Mouse (Mus musculus) hematopoietic stem cell, adult 5-6 weeks (primary cell): ENCODE measurements around the gene Atp5j. TPM values are rescaled to one million over a fixed set of nuclear protein-coding genes. Genes with fewer than 3 reads are reported as not detected.
A peak's percentile ranks its signal among the peaks of the same experiment; 100 is the strongest.

Experiments
- ATAC-seq, 2 experiments: fragments of 125-278 bp in 1 of 2; replicated peaks in 1 of 2; 2 replicates each; pipeline ENCODE4 v1.8.0; 2016 to 2017; ENCODE audit warnings: inconsistent platforms in 2 of 2, mild to moderate bottlenecking in 2 of 2, moderate number of reproducible peaks in 2 of 2, low read depth in 1 of 2, moderate TSS enrichment in 1 of 2; ENCODE audit not compliant: low FRiP score in 2 of 2, poor library complexity in 2 of 2, severe bottlenecking in 2 of 2, insufficient read depth in 1 of 2, low TSS enrichment in 1 of 2
- total RNA-seq: library from RNA; stranded (forward); fragments of 172-1452, 232-1000 nt; gene quantifications from 2 replicates; pipeline ENCODE4 v1.2.3, GENCODE M21; 2017

The Atp5j gene
- total RNA-seq, result 266 and 344 TPM in 2 replicates

DNA sequence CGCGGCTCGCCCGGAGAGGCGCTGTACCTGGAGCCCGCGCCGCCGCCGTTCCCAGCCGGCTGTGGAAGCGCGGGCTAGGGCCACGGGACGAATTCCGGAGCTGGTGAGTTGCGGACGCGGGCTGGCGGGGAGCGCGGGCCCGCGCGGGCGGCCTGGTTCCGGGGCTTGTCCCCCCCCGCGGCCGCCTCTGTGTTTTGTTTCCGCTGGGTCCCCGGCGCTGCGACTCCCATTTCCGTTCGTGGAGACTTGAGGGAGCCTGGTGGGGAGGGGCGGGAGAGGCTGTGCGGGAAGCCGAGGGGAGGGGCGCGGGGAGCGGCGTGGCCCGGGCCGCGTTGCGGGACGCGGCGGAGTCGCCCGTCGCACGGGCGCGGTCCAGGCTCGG, at the start of gene Atp5j:
Gene Atp5j, minus strand, starts transcription at position 185 of the 382 bp plus-strand sequence.
- peak in 1 of 2 experiments; percentile 3; a peak in 1 of 4 replicates for ATAC-seq

DNA sequence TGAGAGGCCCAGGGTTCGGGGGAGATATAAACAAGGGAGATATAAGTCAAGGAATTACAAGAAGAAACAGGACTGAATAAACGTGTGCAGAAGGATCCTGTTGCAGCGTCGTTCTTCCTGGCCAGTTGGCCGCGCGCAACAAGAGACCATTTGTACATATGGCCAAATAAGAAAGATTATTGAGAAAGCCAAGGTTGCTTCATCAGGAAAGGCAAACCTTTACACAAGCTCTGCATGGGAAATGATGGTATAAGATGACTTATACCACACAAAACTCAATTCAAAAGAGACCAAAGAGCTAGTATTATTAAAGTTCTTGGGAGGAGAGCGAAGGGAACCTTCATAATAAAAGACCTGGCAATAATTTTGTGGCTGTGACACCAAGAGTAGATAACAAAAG, 49.1 kb upstream of the Atp5j start:
- no peak; a peak in 1 of 4 replicates for ATAC-seq

DNA sequence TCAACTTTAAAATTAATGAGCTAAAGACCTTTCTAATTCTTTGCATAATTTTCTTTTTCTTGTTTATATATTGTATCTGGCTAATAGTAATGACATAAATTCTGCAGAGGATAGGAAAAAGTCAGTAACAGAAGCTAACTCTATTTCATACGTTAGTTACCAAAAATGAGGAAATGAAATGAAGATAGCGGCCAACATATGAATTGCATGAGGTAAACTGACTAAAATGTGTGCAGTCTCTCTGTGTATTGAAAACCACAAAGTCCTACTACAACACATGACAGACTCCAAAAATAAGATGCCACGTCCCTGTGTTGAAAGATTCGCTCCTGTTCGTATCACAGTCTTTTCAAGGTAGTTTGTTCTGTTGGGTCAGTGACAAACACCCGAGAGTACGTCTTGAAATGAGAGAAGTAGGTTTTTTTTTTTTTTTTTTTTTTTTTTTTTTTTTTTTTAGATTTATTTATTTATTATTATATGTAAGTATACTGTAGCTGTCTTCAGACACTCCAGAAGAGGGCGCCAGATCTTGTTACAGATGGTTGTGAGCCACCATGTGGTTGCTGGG, 46.4 kb upstream of the Atp5j start:
- ATAC-seq, result no peak

DNA sequence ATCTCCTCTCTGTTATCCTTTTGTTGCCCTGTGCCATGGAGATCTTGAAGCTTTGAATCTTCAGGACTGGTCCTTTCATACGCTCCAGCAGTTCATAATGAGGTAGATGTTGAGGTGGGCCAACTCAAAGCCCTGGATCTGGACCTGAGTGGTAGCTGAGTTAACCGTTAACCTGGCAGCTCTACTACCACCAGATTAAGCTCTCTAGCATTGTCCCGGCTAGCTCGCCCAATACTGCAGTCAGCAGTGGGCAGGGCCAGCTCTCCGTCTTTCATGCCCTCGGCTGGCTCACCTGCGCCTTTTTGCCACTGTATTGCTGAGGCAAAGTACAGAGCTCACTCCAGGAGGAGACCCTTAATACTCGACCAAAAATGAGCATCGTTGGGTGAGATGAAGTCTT, 45.7 kb upstream of the Atp5j start:
- no peak for ATAC-seq

DNA sequence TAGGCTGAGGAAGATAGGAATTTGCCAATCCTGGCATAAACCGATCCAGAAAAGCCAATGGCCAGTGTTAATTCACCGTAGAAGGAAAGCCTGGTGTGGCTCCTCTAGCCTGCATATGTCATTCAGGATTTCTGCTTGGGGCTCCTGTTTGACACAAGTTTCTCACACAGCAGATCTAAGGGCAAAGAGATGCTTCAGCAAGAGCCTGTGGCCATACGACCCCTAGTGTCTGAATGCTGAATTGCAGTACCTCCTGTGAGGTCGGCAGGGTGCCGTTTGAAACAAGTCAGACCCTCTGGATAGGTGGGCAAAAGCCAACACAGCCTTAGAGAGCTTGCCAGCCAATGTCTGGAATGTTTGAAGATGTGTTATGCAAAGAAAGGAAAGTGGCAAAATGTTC, 43.7 kb upstream of the Atp5j start:
- ATAC-seq, result peak; percentile 72 to 97

DNA sequence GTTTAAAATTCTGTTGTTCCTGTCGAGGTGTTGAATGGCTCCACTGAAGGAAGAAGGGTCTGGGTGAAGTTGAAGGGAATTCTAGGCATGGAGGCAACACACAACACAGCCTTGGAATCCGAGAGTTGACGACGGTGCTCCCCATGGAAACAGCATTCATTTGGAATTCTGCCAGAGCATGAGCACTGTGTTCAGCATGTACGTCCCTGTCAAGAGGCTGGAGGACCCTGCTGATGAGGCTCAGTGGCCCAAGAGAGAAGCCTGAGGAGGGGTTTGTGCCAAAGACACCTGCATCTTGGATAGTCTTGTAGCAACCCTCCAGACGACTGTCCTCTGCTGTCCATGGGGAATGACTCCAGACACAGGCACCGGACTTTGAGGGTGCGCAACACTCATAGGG, 40.7 kb upstream of the Atp5j start:
- no peak for ATAC-seq

DNA sequence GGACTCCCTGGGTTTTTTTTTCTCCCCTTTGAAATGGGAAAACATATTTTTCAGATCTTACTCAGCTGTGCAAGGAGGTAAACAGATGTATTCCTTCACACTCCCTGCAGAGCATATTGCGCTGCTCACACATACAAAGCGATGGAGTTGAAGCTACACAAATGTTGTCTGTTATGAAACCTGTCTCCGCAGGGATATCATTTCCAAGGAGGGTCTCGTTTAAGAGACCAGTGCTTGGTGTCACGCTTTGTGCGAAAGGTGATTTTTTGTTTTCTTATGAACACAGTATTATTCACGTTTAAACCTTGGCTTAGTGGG, 40.3 kb upstream of the Atp5j start:
- no peak for ATAC-seq

DNA sequence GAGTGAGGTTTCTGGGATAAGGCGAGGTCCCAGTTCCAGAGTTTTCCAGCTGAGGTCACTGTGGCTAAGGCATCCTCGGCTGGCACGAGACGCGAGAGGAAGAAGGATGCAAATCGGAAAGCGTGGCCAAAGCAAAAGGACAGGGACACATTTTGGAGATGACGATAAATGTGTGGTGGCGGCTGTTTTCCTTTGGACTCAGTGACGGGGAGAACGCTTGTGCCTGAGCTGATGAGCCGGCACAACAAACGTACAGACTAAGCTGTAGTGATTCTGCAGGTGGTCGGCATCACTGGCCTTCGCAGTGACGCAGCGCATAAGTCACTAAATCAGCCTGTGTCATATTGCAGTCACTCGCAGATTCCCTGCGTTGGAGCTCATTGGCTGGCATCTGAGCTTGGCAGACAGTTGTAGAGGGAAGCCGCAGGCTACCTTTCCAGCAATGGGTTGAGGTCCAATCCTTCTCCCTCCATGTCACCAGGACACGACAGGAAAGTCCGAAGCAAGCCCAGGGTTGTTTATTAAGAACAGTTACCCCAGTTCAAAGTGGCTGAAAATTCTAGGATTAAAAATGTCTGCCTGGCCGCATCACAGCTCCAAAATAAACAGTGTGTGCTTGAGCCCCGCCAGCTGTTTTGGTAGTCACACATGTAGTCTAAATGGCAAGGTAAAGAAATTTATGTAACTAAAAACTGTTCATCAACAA, 39.7 kb upstream of the Atp5j start:
- no peak for ATAC-seq

DNA sequence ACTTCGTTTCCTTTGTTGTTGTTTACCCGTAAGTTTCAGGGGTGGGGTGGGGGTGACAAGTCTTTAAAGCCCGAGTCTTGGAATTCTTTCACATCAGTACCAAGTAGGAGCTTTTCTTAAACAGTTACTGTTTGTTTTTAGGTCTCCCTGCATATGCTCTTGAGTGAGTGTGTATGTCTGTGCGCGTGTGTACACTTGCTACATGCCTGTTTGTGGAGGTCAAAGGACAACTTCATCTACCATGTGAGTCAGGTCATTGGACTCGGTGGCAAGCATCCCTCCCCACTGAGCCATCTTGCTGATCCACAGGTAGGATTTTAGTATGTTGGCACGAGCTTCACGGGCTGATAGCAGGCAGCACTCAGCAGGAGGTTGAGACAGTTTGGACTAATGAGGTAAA, 38.4 kb upstream of the Atp5j start:
- no peak for ATAC-seq

DNA sequence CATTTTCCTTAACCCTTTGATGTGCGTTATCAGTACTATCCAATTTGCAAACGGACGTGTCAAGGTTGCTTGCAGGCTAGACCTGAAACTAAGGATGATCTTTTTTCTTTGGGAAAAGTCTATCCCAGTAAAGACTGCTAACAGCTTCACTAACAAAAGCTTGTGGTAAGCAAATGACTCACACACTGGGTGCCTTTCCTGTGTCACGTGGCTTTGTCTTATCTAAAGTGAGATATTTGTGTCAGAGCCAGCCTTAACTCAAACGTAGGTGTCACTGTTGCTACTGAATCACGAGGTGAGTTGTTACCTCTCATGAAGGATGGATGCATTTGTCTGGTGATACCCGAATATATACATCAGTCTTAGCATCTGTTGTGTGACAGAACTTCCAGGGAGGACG, 29.2 kb upstream of the Atp5j start:
- no peak for ATAC-seq

DNA sequence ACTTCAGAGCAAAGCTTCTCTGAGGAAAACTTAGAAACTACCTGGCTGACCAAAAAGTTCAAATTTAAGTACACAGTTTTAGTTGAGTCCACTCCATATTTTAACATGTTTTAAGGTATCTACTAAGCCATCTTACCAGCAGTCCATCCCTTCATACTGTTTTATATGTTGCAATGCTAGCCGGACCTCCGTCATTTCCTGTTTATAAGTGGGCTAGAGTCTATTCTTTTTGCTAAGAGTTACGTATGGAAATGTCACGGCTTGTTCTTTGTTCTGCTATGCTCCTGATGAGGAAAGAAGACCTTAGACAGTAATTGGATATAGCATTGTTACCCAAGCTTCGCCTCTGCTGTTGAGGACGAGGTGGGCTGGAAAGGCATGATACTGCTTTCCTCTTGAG, 18.1 kb upstream of the Atp5j start:
- ATAC-seq, result no peak

DNA sequence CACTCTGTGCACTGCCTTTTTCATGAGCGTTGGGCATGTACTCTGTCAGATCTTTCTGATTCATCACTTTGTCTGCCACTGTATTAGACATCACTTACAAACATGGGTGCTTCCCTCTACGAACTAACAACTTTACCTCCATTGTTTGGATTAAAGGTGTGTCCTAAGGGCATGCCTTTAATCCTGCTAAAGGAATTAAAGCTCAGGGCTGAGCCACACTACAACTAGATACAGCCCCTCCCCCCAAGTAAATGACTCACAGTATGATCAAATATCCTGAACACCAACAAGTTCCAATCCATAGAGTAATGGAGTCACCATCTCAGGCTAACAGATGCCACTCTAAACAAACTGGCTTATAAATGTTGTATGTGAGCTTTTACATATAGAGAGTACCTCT, 3.2 kb upstream of the Atp5j start:
- no peak for ATAC-seq

DNA sequence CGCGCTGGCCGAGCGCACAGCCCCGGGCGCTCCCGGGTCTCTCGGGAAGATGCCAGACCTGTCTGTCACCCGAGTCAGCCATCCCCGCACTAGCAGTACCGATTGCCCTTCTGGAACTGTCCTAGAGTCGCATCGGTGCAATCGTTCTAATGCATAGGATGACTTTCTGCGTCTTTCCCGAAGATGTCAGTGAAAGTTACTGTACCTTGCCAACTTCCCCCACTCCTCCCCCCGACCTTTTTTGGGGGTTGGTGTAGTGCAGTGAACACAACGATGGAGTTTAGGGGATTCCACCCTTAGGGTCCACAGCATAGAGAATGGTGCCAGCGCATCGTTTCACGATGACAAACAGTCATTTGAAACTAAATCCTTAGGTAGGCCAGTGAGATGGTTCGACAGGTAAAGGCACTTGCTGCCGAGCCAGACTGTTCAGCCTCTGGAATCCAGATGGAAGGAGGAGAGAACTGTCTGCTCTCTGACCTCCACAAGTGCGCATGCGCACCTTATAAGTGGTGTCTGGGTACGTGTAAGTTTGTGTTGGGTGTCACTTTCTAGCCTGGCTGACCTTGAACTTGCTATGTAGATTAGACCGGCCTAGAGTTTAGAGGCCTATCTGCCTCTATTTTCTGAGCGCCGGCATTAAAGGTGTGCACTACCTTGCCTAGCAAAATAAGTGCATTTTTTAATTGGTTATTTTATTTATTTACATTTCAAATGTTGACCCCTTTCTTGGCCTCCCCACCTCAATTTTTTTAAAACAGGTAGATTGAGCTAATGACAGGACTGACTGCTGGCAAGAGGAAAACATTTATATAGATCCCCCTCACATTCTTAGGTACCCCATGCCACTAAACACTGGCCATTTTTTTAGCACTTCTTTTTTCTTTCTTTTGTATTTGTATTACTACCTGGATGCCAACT, 658 bp upstream of the Atp5j start:
- ATAC-seq, result peak in 1 of 2 experiments; percentile 6; a peak in 2 of 4 replicates

DNA sequence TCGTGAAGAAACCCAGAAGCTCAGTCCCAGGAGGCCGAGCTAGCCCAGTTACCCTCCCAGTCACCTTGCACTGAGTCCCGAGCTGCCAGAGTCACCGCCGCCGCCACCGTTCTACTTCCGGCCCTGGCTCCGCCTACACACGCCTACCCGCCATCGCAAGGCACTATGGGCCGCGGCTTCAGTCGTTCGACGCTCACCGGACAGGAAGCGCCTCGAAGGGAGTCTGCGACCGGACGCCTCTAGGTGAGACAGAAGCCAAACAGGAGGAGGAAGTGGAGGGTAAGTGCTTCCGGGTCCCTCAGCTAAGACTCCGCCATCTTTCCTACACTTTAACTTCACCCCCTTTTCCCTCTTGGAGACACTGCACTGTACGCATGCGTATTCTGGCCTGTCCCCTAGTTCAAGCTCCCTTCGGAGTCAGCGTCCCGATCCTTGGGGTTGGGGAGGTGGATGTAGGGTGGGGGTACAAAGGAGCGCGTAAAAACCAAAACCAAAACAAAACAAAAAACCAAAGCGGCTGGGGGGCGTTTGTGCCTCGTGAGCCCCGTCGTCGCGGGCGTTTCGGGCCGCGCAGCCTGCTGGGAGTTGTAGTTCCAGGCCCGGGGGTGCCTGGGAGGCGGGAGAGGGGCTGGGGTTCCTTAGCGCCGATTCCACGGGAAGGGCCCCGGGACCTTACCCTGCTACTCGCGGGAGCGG, 532 bp downstream of the Atp5j start, which contains the start of gene Gabpa:
Gene Gabpa, plus strand, starts transcription at position 181 of the 696 bp plus-strand sequence.
- peak; percentile 92 for ATAC-seq

DNA sequence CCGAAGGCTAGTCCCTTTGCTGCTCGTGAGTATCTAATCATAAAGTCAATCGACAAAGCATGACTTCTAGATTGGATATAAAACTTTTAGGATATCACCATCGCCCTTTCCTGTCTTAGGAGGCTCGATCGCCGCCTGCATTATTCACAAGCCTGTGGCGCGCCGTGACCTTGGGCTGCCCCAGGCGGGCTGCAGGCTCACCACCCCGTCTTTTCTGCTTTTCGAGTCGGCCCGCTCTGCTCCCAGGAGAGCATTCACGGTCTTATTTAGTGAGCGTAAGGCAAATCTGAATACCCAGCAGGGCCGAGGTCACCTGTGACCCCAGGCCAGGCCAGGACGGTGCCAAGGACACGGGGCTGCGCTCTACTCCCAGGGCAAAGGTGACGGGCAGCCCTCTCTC, 1.1 kb downstream of the Atp5j start:
- peak in 1 of 2 experiments; percentile 25; a peak in 3 of 4 replicates for ATAC-seq

DNA sequence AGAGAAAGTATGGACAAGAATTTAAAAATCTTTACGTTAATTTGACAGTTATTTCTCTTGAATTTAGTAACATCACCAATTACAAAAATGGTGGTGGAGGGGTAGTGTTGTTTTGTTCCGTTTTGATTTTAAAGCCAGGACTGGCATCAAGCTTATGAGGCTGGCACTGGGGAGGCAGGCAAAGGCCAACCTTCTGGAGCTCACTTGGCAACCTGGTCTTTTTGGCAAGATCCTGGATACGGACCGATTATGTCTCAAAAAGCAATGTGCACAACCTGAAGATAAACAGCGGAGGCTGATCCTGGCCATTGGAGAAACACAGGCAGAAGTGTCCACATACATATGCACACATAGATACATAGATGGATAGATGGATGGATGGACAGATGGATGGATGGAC, 2.7 kb downstream of the Atp5j start:
- ATAC-seq, result no peak

DNA sequence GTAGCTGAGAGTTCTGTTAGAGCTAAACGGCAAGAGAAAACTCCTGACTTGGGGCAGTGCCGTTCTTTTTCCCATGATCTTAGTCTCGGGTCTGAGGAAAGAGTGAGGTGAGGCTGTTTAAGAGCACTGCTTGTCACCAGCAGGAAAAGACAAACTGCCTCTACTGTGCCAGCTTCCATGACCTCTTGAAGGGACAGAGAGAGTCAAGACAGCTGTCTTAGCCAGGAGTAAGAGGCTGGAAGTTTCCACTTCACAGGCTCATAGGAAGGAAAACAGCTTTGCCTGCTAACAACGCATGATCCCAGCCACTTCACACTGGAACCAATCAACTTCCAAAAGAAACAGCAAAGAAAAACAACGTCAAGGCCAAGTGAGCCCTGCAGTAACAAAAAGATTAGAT, 3.7 kb downstream of the Atp5j start:
- no peak for ATAC-seq

DNA sequence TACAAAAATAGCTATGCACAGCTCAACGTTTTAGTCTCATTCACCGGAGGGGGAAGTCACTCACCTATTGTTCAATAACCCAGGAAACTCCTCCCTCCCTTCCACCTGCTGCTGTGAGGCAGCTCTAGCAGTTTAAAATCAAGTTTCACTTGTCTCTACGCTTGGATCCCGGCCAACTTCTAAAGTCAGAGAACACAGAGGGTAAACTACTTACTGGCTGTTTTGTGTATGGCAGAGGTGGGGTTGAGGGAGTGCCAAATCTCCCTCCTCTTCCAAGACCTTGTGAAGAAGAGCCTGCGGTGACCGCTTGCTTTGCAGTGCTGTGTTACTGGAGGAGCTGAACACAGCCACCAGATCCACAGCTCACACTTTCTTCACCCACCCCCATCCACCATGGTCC, 10.4 kb downstream of the Atp5j start:
- ATAC-seq, result no peak
